Mouse (Mus musculus): ENCODE data around the gene Ptcd2. TPM values are rescaled to one million over a fixed set of nuclear protein-coding genes. Genes with fewer than 3 reads are reported as not detected.

Ptcd2 gene
- polyA plus RNA-seq, 1 experiment from 2014 or later = 56.6 TPM

DNA sequence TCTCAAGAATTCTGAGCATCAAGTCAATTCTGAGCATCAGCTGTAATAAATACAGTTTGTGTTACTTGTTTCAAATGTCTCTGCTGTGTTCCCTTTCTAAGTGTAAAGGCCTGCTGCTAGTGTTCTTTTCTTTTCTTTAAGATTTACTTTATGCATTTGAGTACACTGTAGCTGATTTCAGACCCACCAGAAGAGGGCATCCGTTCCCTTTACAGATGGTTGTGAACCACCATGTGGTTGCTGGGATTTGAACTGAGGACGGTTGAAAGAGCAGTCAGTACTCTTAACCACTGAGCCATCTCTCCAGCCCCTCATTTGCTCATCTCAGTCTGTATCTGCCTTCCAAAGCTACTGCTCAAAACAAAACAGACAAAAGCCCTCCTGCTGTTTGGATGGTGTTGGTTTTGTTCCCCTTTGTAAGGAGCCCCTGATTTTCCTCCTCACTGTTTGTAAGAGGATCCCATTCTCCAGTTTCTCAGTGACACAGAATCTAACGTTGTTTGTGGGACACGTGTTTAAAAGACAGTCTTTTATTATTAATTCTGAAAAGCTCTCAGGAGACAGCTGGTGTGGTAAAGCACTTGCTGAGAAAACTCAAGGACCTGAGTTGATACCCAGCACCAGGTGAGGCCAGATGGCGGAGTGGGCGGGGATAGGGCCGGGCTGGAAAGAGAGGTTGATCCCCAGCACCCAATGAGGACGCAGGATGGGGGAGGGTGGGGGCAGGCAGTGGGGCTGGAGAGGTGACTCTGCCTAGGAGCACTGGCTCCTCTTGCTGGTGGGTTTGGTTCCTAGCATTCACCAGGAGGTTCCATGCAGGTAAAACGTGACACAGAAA lies 12.1 kb upstream of the Ptcd2 start:
- H3K27me3 ChIP-seq (ENCODE audit: insufficient read depth, low read length) = no peaks in the 10 kb centered on the region
- H3K4me2 ChIP-seq (replicated peaks; ENCODE audit: low read depth, low read length) = no peak overlapping the region
- no peak overlapping the region for H3K4me3 ChIP-seq (ENCODE audit: low read length)
- no peak overlapping the region for H3K27ac ChIP-seq (ENCODE audit: low read length)
- 56% methylated on average over 9 of the region's 9 CpGs for WGBS
- no peaks in the 10 kb centered on the region for H3K9me3 ChIP-seq (ENCODE audit: low read length)
- H3K9ac ChIP-seq (replicated peaks; ENCODE audit: low read length) = no peak overlapping the region
- peaks cover 11% of the 10 kb centered on the region for H3K4me1 ChIP-seq (ENCODE audit: insufficient read depth, low read length)
- no peak for ATAC-seq (ENCODE audit: low FRiP score, low TSS enrichment)
- H3K36me3 ChIP-seq (ENCODE audit: insufficient read depth, low read length) = 0 out of 2 replicates have a peak, but pooled peaks cover 3% of the 10 kb centered on the region

DNA sequence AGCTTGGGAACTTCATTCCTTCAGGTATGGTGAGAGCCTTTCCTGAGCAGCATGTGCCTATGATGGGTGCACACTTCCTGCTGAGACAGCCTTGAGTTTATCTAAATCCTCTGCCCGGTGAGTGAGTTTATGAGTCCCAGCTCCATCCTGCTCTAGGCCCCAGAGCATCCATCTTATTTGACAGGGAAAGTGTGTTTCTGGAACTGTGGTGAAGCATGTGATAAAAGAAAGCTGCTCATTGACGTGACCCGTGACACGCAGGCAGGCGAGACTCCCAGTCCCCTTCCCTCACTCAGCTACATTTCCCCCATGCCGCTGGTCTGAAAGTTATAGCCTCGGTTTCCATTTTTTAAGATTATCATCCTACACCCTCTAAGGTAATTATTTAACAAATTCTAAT lies 11.4 kb upstream of the Ptcd2 start:
- no peak for ATAC-seq (ENCODE audit: low FRiP score, low TSS enrichment)
- 35% methylated on average over 7 of the region's 7 CpGs for WGBS
- H3K9me3 ChIP-seq (ENCODE audit: low read length) = no peaks in the 10 kb centered on the region
- H3K27me3 ChIP-seq (ENCODE audit: insufficient read depth, low read length) = no peaks in the 10 kb centered on the region
- H3K4me3 ChIP-seq (ENCODE audit: low read length) = no peak overlapping the region
- 0 out of 2 replicates have a peak, but pooled peaks cover 4% of the 10 kb centered on the region for H3K36me3 ChIP-seq (ENCODE audit: insufficient read depth, low read length)
- H3K9ac ChIP-seq (replicated peaks; ENCODE audit: low read length) = no peak overlapping the region
- no peak overlapping the region for H3K4me2 ChIP-seq (replicated peaks; ENCODE audit: low read depth, low read length)
- no peak overlapping the region for H3K27ac ChIP-seq (ENCODE audit: low read length)
- peaks cover 11% of the 10 kb centered on the region for H3K4me1 ChIP-seq (ENCODE audit: insufficient read depth, low read length)

DNA sequence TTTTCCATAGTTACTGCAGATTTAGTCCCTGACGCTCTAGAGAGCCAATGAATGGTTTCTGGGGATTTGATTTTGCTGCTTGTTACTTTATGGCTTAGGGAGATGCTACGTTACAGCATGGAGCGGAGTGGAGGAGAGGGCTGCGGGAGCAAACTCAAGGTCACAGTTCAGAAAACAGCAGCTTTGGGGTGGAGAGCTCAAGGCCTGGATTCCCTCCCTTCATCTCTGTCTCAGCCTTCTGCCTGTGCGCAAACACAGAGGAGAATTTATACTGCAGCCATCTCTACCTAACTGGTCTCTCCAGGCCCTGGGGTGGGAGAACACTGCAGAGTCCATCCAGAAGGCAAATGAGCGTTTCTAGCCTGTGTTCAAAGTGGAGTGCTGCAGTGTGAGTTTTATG lies 10.6 kb upstream of the Ptcd2 start:
- H3K9me3 ChIP-seq (ENCODE audit: low read length) = no peaks in the 10 kb centered on the region
- WGBS = 67% methylated on average over 6 of the region's 6 CpGs
- no peak overlapping the region for H3K27ac ChIP-seq (ENCODE audit: low read length)
- H3K36me3 ChIP-seq (ENCODE audit: insufficient read depth, low read length) = 0 out of 2 replicates have a peak, but pooled peaks cover 6% of the 10 kb centered on the region
- H3K4me2 ChIP-seq (replicated peaks; ENCODE audit: low read depth, low read length) = no peak overlapping the region
- no peak for ATAC-seq (ENCODE audit: low FRiP score, low TSS enrichment)
- no peaks in the 10 kb centered on the region for H3K27me3 ChIP-seq (ENCODE audit: insufficient read depth, low read length)
- H3K4me1 ChIP-seq (ENCODE audit: insufficient read depth, low read length) = peaks cover 11% of the 10 kb centered on the region
- H3K4me3 ChIP-seq (ENCODE audit: low read length) = no peak overlapping the region
- H3K9ac ChIP-seq (replicated peaks; ENCODE audit: low read length) = 0 out of 2 replicates have a peak overlapping the region, but pooled peaks have one; percentile 2

DNA sequence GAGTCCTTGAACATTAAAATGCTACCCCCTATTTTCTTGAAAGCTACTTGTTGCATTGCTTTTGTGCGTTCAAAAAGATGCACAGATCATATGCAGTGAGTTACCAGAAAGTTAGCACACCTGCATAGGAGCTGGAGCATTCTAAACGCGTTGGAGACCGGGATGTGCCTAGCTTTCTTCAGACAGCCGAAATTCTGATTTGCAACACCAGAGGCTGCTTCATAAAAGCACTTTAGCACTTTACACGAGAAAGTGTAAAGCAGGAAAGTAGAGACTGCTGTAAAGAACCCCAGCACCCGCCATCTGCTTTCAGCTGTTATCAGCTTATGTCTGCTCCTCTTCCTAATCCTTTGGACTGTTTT lies 9.0 kb upstream of the Ptcd2 start:
- no peak; the same call in 1 of the 2 replicates for ATAC-seq (ENCODE audit: low FRiP score, low TSS enrichment)
- peak overlapping the region; percentile 87 for H3K27ac ChIP-seq (ENCODE audit: low read length)
- peak overlapping the region; percentile 54 for H3K4me2 ChIP-seq (replicated peaks; ENCODE audit: low read depth, low read length)
- no peaks in the 10 kb centered on the region for H3K27me3 ChIP-seq (ENCODE audit: insufficient read depth, low read length)
- peaks cover 11% of the 10 kb centered on the region for H3K4me1 ChIP-seq (ENCODE audit: insufficient read depth, low read length)
- H3K4me3 ChIP-seq (ENCODE audit: low read length) = peak overlapping the region; percentile 51
- 10% methylated on average over 7 of the region's 7 CpGs for WGBS
- peak overlapping the region; percentile 70 for H3K9ac ChIP-seq (replicated peaks; ENCODE audit: low read length)
- H3K9me3 ChIP-seq (ENCODE audit: low read length) = no peaks in the 10 kb centered on the region
- peaks cover 13% of the 10 kb centered on the region for H3K36me3 ChIP-seq (ENCODE audit: insufficient read depth, low read length)

DNA sequence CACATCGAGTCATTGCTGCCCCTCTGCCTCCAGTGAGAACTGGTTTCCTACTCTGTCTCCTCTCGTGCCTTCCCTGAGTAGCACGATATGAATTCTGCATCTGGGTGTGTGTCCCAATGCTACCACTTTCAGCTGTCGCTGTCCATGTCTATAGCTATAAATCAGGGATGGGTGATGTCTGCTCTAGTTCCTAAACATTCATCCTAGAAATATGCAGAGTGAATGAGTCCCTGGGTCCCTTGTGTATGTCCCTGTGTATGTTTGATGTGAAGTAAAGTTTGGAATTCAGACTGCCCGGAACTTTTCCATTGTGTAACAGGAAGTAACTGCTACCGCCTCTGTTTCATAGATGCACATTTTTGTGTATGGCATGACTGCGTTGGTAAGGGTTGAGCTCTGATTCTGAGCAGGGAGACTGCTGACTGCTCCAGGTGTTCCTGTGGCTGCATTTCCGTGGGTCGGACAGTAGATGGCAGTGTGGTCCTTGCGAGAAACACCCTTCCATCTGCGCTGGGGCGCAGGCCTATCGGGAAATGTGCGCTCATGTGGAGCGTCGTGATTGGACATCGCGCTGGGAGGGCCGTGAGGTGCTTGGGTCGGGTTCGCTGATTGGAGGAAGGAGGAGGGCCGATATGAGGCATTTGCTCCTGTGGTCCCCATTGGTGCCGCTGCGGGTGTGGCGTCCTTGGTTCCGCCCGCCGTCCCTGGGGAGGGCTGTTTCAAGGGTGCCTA lies 8.4 kb upstream of the Ptcd2 start:
- 11% methylated on average over 28 of the region's 28 CpGs for WGBS

DNA sequence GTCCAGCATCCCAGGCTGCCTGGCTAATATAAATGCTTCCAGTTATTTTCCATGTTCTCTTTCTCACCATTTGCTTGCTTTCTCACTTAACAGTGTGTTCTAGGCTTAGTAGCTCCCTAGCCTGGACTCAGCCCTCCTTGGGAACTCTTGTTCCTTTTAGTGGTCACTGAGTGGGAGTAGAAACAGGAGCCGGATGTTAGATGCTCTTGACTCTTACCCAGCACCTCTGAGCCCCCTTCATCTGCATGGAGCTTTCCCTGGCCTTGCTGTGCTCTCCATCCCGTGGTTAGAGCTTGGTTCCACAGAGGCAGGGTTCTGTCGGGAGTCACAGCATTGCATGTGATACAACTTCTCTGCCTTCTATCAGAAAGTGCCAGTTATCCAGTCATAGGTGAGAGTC lies 7.1 kb upstream of the Ptcd2 start:
- Histone ChIP-seq H3K4me2 (replicated peaks; ENCODE audit: low read depth, low read length) (no peak overlapping the region), H3K27ac (ENCODE audit: low read length) (no peak overlapping the region), H3K36me3 (ENCODE audit: insufficient read depth, low read length) (peaks cover 19% of the 10 kb centered on the region), H3K4me3 (ENCODE audit: low read length) (no peak overlapping the region), H3K4me1 (ENCODE audit: insufficient read depth, low read length) (peaks cover 13% of the 10 kb centered on the region), H3K27me3 (ENCODE audit: insufficient read depth, low read length) (no peaks in the 10 kb centered on the region), H3K9me3 (ENCODE audit: low read length) (no peaks in the 10 kb centered on the region), H3K9ac (replicated peaks; ENCODE audit: low read length) (no peak overlapping the region)
- WGBS = 75% methylated on average over 3 of the region's 3 CpGs
- ATAC-seq (ENCODE audit: low FRiP score, low TSS enrichment) = no peak

More for the DNA sequence above, 8.4 kb upstream of the Ptcd2 start:
- H3K27ac ChIP-seq (ENCODE audit: low read length) = peak overlapping the region; percentile 87
- no peaks in the 10 kb centered on the region for H3K27me3 ChIP-seq (ENCODE audit: insufficient read depth, low read length)
- H3K4me3 ChIP-seq (ENCODE audit: low read length) = peak overlapping the region; percentile 51
- H3K4me2 ChIP-seq (replicated peaks; ENCODE audit: low read depth, low read length) = peak overlapping the region; percentile 54
- no peaks in the 10 kb centered on the region for H3K9me3 ChIP-seq (ENCODE audit: low read length)
- H3K4me1 ChIP-seq (ENCODE audit: insufficient read depth, low read length) = peaks cover 11% of the 10 kb centered on the region
- H3K9ac ChIP-seq (replicated peaks; ENCODE audit: low read length) = peak overlapping the region; percentile 70
- peaks cover 19% of the 10 kb centered on the region for H3K36me3 ChIP-seq (ENCODE audit: insufficient read depth, low read length)
- peak; percentile 100 for ATAC-seq (ENCODE audit: low FRiP score, low TSS enrichment)

DNA sequence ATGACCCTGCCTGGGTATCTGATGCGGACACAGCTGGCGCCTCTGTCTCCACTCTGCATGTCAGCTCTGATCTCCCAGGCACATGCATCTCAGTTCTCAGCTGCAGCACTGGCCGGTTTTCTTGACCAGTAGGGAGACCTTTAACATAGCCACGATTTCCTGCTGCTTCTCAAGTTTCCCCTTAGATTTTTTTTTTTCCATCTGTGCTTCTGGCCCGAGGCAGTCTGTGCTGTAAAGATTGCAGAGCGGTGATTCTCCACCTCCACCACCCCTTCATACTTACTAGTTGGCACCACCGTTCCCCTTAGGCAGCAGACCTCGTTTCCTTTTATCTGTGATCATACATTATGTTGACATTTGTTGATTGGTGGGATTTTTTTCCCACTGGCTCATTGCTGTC lies 6.7 kb upstream of the Ptcd2 start:
- 47% methylated on average over 8 of the region's 8 CpGs for WGBS
- Histone ChIP-seq H3K36me3 (ENCODE audit: insufficient read depth, low read length) (peaks cover 19% of the 10 kb centered on the region), H3K9ac (replicated peaks; ENCODE audit: low read length) (no peak overlapping the region), H3K4me2 (replicated peaks; ENCODE audit: low read depth, low read length) (no peak overlapping the region), H3K4me3 (ENCODE audit: low read length) (no peak overlapping the region), H3K4me1 (ENCODE audit: insufficient read depth, low read length) (peaks cover 15% of the 10 kb centered on the region), H3K9me3 (ENCODE audit: low read length) (no peaks in the 10 kb centered on the region), H3K27me3 (ENCODE audit: insufficient read depth, low read length) (no peaks in the 10 kb centered on the region), H3K27ac (ENCODE audit: low read length) (no peak overlapping the region)
- no peak for ATAC-seq (ENCODE audit: low FRiP score, low TSS enrichment)

DNA sequence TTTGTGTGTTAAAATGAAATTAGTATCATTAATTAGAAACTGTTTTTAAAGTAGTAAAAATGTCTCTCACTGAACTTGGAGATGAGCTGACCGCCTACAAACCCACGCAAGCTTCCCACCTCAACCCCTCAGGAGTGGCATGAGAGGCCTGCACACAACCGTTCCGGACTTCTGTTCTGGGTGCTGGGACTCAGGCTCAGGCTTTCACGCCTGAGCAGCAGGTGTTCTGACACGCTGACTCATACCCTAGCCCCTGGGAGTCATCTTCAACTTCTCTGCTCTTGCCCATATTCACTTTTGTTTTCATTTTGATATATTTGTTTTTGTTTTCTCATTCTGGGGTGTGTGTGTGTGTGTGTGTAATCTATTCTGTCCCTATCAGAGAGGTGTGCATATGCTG lies 5.5 kb upstream of the Ptcd2 start:
- Histone ChIP-seq H3K27ac (ENCODE audit: low read length) (no peak overlapping the region), H3K9ac (replicated peaks; ENCODE audit: low read length) (no peak overlapping the region), H3K9me3 (ENCODE audit: low read length) (no peaks in the 10 kb centered on the region), H3K36me3 (ENCODE audit: insufficient read depth, low read length) (peaks cover 19% of the 10 kb centered on the region), H3K4me3 (ENCODE audit: low read length) (no peak overlapping the region), H3K27me3 (ENCODE audit: insufficient read depth, low read length) (no peaks in the 10 kb centered on the region), H3K4me1 (ENCODE audit: insufficient read depth, low read length) (peaks cover 15% of the 10 kb centered on the region), H3K4me2 (replicated peaks; ENCODE audit: low read depth, low read length) (no peak overlapping the region)
- WGBS = 82% methylated on average over 6 of the region's 6 CpGs
- no peak for ATAC-seq (ENCODE audit: low FRiP score, low TSS enrichment)

DNA sequence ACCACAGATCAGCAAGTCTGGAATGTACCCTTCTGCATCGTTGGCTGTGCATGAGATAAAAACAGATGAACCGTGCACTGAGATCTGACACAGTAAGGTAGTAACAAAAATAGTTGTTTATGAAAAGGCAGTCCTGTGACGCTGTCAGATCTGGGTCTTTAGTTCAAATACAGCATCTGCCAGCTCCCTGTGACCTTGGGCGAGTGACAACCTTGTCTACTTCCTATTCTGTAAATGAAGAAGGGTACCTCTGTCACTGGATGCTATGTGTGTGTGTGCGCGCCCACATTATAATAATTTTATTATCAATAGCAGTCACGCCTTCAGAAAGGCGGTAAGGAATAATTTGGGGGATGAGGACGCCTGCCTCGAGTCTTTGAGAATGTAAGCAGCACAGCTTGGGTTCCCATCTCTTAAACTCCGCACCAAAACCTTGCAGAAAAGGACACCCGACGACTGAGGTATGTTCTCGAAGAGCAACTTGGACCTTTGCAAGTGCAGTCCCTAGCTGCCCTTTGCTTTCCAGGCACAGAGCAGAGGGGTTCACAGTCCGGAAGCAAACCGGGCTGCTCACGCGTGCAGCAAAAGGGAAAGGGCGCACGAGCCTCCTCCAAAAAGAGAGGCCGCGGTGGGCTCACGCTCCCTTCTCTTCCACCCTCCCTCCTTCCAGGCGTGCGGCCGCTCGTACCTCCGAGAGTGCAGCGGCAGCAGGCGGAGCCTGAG lies 468 bp downstream of the Ptcd2 start:
- H3K36me3 ChIP-seq (ENCODE audit: insufficient read depth, low read length) = peaks cover 47% of the 10 kb centered on the region
- peak; percentile 79 for ATAC-seq (ENCODE audit: low FRiP score, low TSS enrichment)
- H3K9ac ChIP-seq (replicated peaks; ENCODE audit: low read length) = peak overlapping the region; percentile 77
- WGBS = under 1% methylated on average over 30 of the region's 30 CpGs
- no peaks in the 10 kb centered on the region for H3K9me3 ChIP-seq (ENCODE audit: low read length)
- H3K27ac ChIP-seq (ENCODE audit: low read length) = peak overlapping the region; percentile 86
- no peaks in the 10 kb centered on the region for H3K27me3 ChIP-seq (ENCODE audit: insufficient read depth, low read length)
- H3K4me3 ChIP-seq (ENCODE audit: low read length) = peak overlapping the region; percentile 82
- H3K4me2 ChIP-seq (replicated peaks; ENCODE audit: low read depth, low read length) = peak overlapping the region; percentile 64
- H3K4me1 ChIP-seq (ENCODE audit: insufficient read depth, low read length) = peaks cover 19% of the 10 kb centered on the region

Measured in kidney, embryonic 16.5 days (tissue).